Mouse (Mus musculus) spleen, adult 2 months (tissue): ENCODE results near the gene Erbb4.

Source experiments
- CTCF ChIP-seq: fragments of 200-500 bp; IDR thresholded peaks from 2 replicates; pipeline ENCODE4 v1.5.1; 2011; ENCODE audit warnings: mild to moderate bottlenecking, inconsistent platforms; ENCODE audit not compliant: insufficient read depth, insufficient read length, insufficient replicate concordance; ENCODE audit errors: extremely low read depth
- POLR2A ChIP-seq: fragments of 200-500 bp; IDR thresholded peaks from 2 replicates; pipeline ENCODE4 v1.6.1; 2011; ENCODE audit warnings: low read depth, low read length, inconsistent platforms

DNA sequence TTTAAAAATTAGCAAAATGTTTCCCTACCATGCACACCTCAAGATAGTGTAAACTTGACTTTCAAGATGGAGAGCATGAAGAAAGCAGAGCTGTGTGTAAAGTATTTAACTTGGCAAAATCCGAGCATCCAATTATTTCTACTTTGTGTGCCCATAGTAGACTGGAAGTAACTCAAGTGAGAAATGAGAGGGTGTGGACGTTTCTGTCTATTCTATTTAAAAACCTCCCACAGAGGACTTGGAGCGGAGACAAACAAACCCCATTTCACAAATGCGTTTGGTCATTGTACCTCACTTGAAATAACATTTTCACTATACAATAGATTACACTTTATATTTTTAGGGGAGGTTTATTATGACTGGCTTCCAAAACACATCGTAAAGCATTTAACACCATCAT, 832.0 kb downstream of the Erbb4 start:
- TF ChIP-seq CTCF, result no peak
- no peak for TF ChIP-seq POLR2A
